Mouse (Mus musculus): ENCODE data around the gene Serpinf1. TPM values are rescaled to one million over a fixed set of nuclear protein-coding genes. Genes with fewer than 3 reads are reported as not detected.
"Not testable (repeated sequence)": the region's sequence is repeated elsewhere in the genome, so short reads cannot be mapped to it uniquely, and the experiment has no call there.

The Serpinf1 gene
- total RNA-seq, 2 experiments from 2014 or later, result 23.6 to 29.0 TPM

- DNase-seq, result peak; percentile 42 to 65
- intact Hi-C loops (cut with DNase I), result loop anchor here (2.0 kb wide), 1 partner anchor 55 kb away; no protein-coding TSS in a partner anchor
Observed at GRCm38 (mm10) chr11:75458169-75458568, 35.7 kb upstream of the Serpinf1 start.

DNA sequence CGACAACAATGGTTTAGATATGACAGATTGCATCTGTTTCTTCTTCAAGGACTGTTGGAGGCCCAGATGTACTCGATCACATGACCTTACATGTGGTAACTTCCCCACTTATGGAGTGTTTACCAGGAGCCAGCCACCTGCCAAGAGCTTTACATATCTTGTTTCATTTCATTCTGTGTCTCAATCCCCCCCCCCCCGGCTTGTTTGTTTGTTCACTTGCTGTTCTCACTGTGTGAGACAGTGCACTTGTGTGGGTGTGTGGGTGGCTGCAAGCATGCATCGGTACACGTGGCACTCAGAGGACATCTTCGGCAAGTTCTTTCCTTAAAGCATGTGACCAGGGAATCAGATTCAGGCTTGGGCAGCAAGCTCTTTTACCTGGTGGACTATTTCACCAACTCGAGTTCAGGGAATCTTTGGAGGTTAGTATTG, 34.0 kb upstream of the Serpinf1 start:
- no peak for DNase-seq
- intact Hi-C loops (cut with DNase I), result no loop called here

DNA sequence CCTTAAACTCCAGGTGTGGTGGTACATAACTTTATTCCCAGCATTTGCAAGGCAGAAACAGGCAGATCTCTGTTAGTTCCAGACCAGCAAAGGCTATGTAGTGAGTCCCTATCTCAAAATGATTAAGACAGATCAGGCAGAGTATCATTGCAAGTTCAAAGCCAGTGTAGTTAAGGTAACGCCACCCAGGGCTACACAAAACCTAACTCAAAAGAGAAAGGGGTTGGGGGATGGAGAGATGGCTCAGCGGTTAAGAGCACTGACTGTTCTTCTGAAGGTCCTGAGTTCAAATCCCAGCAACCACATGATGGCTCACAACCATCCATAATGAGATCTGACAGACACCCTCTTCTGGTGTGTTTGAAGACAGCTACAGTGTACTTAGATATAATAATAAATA, 33.5 kb upstream of the Serpinf1 start:
- intact Hi-C loops (cut with DNase I), result not testable (repeated sequence)

DNA sequence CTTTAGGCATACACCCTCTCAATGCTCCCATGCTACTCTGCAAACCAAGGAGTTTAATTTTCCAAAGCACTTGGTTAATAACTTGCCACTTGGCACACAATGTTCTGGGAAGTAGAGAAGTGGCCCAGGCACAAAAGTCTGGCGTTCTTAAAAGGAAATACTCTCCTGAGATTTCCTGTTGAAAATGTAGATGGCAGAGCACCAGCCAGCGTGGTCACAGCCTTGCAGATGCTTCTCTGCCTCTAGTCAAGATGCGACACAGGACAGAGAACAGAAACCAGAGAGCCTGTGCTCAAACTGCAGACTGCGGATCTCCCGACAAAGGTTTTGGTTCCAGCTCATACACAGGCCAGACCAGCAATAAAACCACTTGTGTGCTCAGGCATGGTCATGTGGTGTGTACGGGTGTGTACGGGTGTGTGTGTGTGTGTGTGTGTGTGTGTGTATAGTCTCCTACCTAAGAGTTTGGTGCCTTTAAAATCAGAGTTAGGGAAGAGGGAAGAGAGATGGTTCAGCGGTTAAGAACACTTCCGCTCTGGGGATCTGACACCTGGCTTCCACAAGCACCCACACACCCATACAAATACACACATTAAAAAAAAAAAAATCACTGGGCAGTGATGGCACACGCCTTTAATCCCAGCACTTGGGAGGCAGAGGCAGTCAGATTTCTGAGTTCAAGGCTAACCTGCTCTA, 32.7 kb upstream of the Serpinf1 start:
- DNase-seq, result no peak
- intact Hi-C loops (cut with DNase I), result no loop called here

More for the DNA sequence above, 33.5 kb upstream of the Serpinf1 start:
- not testable (repeated sequence) for DNase-seq

GRCm38 (mm10) chr11:75453991-75454930, 31.8 kb upstream of the Serpinf1 start, which contains the start of gene Wdr81:
Wdr81 (minus strand) TSS chr11:75454717.
- DNase-seq, result peak; percentile 92
- intact Hi-C loops (cut with DNase I), result no loop called here

DNA sequence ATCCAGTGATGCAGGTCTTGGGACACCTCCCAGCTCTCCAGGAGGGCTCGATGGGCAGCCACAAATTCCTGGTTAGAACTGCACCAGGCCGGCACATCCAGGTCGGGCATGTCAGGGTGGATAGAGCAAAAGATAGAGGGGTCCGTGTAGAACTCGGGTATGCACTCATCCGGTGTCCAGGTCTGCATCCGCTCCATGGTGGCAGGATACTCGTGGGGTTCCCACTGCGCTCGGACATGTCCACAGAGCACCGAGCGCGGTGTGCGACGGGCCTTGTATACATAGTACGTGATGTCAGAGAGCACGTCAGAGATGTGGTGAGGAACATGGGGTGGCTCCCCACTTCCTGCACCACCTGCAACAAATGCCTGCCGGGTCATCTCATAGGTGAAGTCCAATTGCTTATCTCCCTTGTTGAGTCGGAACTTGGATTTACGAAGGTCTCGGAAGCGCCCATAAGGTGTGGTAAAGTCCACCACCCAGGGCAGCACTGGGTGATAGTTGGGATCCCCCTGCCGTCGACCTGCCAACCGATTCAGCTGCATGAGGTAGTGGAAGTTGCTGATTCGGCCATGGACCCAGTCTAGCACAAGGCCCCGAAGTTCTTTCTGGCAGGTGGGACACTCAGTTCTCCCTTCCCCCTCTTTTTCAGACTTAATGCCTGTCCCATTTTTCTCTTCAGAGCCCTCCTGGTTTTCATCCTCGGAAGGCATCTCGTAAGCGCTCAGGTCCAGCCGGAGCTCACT, 30.5 kb upstream of the Serpinf1 start:
- intact Hi-C loops (cut with DNase I), result no loop called here
- DNase-seq, result no peak

- intact Hi-C loops (cut with DNase I), result no loop called here
- DNase-seq, result no peak
Observed at GRCm38 (mm10) chr11:75452081-75452480, 29.6 kb upstream of the Serpinf1 start.

- no peak for DNase-seq
- intact Hi-C loops (cut with DNase I), result no loop called here
Observed at GRCm38 (mm10) chr11:75450936-75451335, 28.4 kb upstream of the Serpinf1 start.

- intact Hi-C loops (cut with DNase I), result no loop called here
- DNase-seq, result no peak
Observed at GRCm38 (mm10) chr11:75450304-75450908, 27.9 kb upstream of the Serpinf1 start.

DNA sequence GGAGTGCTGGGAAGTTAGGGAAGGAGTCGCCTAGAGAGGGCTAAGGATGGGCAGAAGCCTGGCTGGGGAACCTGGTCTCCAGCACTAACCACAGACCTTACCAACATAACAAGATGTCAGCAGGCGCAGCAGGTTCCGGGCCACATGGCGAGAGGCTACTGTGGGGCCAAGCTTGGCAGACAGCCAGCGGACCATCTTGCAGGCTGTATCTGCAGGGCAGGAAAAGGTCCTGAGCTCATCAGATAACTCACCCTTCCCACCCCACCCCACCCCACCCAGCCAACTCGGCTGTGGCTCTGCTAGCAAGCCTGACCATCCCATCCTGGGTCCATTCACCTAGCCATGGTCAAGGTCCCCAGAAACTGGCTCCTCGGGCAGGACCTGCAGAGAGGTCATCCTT, 27.2 kb upstream of the Serpinf1 start:
- intact Hi-C loops (cut with DNase I), result no loop called here
- no peak for DNase-seq

DNA sequence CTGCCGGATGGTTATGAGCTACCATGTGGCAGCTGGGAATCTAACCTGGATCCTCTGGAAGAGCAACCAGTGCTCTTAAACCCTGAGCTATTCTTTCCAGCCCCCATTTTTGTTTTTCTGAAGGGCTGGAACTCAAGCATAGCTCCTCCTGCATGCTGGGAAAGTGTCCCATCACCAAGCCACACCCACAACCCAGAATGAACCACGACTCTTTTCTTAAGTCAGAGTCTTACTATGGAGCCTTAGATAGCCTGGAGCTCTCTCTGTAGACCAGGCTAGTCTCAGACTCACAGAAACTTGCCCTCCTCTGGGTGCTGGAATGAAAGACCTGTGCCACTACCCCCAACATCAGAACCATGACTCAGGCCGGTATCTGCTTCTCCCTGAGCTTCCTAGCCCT, 26.1 kb upstream of the Serpinf1 start:
- intact Hi-C loops (cut with DNase I), result no loop called here
- no peak for DNase-seq

- intact Hi-C loops (cut with DNase I), result no loop called here
- DNase-seq, result no peak
Observed at GRCm38 (mm10) chr11:75443711-75444110, 21.2 kb upstream of the Serpinf1 start.

- no peak for DNase-seq
- intact Hi-C loops (cut with DNase I), result no loop called here
Observed at GRCm38 (mm10) chr11:75441601-75442000, 19.1 kb upstream of the Serpinf1 start.

GRCm38 (mm10) chr11:75441034-75441433, 18.5 kb upstream of the Serpinf1 start:
- DNase-seq, result no peak
- intact Hi-C loops (cut with DNase I), result no loop called here

DNA sequence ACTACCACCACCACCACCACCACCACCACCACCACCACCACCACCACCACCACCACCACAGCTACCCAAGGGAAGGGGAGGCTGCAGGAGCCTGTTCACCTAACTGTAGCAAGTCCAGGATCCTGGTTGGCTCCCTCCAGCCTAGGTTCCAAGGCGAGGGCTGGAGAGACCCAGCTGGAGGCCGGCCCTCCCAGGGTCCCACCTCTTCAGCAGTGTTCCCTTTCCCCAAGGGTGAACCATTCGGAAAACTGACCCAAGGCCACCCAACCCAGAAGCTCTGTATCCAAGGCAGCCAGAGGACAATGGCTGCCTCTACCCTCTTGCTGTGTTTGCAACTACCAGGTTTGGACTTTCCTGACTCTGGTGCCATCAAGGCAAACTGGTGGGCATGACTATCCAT, 17.4 kb upstream of the Serpinf1 start:
- intact Hi-C loops (cut with DNase I), result no loop called here
- no peak for DNase-seq

- DNase-seq, result no peak
- intact Hi-C loops (cut with DNase I), result no loop called here
Observed at GRCm38 (mm10) chr11:75439363-75439762, 16.9 kb upstream of the Serpinf1 start, which contains the start of gene Serpinf2. Serpinf2 (minus strand) TSS chr11:75439591.

- intact Hi-C loops (cut with DNase I), result no loop called here
- no peak for DNase-seq
Observed at GRCm38 (mm10) chr11:75438804-75439203, 16.3 kb upstream of the Serpinf1 start.

DNA sequence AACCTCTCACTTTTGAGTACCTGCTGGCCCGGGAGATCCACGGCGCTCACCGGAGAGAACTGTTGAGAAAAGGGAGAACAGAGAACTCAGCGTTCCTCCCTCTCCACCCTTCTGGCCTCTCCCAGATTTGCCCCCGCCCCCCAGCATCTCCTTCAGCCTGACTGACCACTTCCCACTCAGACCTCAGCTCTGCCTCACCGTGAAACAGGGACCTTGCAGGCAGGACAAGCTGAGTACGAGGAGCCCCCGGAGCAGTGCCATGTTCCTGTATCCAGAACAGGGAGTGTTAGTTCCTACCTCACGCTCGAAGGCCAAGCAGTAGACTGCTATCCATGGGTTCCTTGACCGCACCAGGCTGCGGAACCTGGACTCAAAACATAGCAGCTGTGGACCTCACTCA, 15.7 kb upstream of the Serpinf1 start:
- intact Hi-C loops (cut with DNase I), result no loop called here
- no peak for DNase-seq

DNA sequence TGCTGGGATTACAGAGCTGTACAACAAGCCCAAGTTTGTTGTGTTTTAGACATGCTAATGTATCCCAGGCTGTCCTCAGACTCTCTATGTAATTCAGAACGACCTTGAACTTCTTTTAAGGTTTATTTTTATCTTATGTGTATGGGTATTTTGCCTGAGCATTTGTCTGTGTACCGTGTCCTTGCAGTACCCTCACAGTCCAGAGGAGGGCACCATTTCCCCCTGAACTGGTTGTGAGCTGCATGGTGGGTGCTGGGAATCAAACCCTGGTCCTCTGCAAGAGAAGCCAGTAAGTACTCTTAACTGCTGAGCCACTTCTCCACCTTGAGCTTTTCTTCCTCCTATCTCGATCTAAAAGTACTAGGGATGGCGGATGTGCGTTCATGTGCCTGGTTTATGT, 11.6 kb upstream of the Serpinf1 start:
- no peak for DNase-seq
- intact Hi-C loops (cut with DNase I), result no loop called here

DNA sequence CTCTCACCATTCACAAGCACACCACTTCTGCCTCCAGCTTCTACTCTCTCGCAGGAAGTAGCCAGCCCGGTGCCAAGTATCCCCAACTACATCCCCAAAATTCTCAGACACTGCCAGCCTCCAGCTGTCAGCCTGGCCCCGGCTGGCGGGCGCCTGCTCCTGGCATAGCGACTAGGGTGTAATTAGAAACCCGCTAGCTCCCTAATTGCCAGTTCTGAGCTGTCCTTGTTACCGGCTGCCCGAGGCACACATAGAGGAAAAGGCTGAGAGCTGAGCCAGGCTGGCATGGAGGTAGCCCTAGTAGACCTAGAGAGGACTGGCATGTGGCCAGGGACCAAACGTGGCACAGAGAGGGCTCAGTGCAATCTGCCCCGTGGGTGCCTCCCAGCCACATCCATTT, 8.8 kb upstream of the Serpinf1 start:
- intact Hi-C loops (cut with DNase I), result no loop called here
- DNase-seq, result no peak

Data from heart, postnatal 10 days (tissue).